Mouse (Mus musculus) myocyte (in vitro differentiated cells): ENCODE results near the gene Ep300.

Source experiments
- MYOD1 ChIP-seq, 3 experiments: IDR thresholded peaks; one replicate each; pipeline ENCODE4 v1.6.1; 2011; ENCODE audit warnings: control low read depth in 2 of 3, low read depth in 2 of 3, mild to moderate bottlenecking in 2 of 3, moderate library complexity in 1 of 3; ENCODE audit not compliant: insufficient read length in 2 of 3, control insufficient read depth in 1 of 3
- POLR2A ChIP-seq: IDR thresholded peaks from one replicate; pipeline ENCODE4 v1.6.1; 2011; ENCODE audit warnings: low read depth, mild to moderate bottlenecking, control low read depth, moderate library complexity; ENCODE audit not compliant: insufficient read length
- TCF12 ChIP-seq: IDR thresholded peaks from one replicate; pipeline ENCODE4 v1.6.1; 2011; ENCODE audit warnings: mild to moderate bottlenecking, control low read depth; ENCODE audit not compliant: poor library complexity, insufficient read depth, severe bottlenecking
- USF1 ChIP-seq: IDR thresholded peaks from one replicate; pipeline ENCODE4 v1.6.1; 2011; ENCODE audit warnings: low read depth, mild to moderate bottlenecking, control low read depth, moderate library complexity

GRCm38 (mm10) chr15:81561501-81561900, 23.6 kb upstream of the Ep300 start:
- TF ChIP-seq POLR2A, result no peak
- no peak for TF ChIP-seq USF1
- no peak for TF ChIP-seq TCF12
- no peak for TF ChIP-seq MYOD1 (IDR thresholded peaks at IDR 0.05; ENCODE audit: control insufficient read depth in 1 of 3, insufficient read length in 2 of 3, low read depth in 2 of 3)
